Mouse (Mus musculus): Measurements from ENCODE around the gene Zyg11b.

Gene Zyg11b

GRCm38 (mm10) chr4:108300670-108301373, at the start of gene Zyg11b:
TSS of gene Zyg11b (minus strand) at chr4:108301096.
- DNase-seq (ENCODE audit: low read depth, low spot score), result peak; percentile 90

- no peak for DNase-seq (ENCODE audit: low read depth, low spot score)
Observed at GRCm38 (mm10) chr4:108349836-108350547, 49.1 kb upstream of the Zyg11b start.

GRCm38 (mm10) chr4:108349064-108349463, 48.2 kb upstream of the Zyg11b start:
- no peak for DNase-seq (ENCODE audit: low read depth, low spot score)

GRCm38 (mm10) chr4:108348256-108348875, 47.5 kb upstream of the Zyg11b start:
- DNase-seq (ENCODE audit: low read depth, low spot score), result no peak

- DNase-seq (ENCODE audit: low read depth, low spot score), result no peak
Observed at GRCm38 (mm10) chr4:108347111-108347510, 46.2 kb upstream of the Zyg11b start.

- DNase-seq (ENCODE audit: low read depth, low spot score), result no peak
Observed at GRCm38 (mm10) chr4:108345826-108346225, 44.9 kb upstream of the Zyg11b start.

GRCm38 (mm10) chr4:108344631-108345083, 43.8 kb upstream of the Zyg11b start:
- no peak for DNase-seq (ENCODE audit: low read depth, low spot score)

- peak; percentile 66 for DNase-seq (ENCODE audit: low read depth, low spot score)
Observed at GRCm38 (mm10) chr4:108339277-108339690, 38.4 kb upstream of the Zyg11b start.

- DNase-seq (ENCODE audit: low read depth, low spot score), result peak; percentile 86
Observed at GRCm38 (mm10) chr4:108338811-108339210, 37.9 kb upstream of the Zyg11b start.

- no peak for DNase-seq (ENCODE audit: low read depth, low spot score)
Observed at GRCm38 (mm10) chr4:108338321-108338733, 37.4 kb upstream of the Zyg11b start.

- no peak for DNase-seq (ENCODE audit: low read depth, low spot score)
Observed at GRCm38 (mm10) chr4:108337817-108338216, 36.9 kb upstream of the Zyg11b start.

GRCm38 (mm10) chr4:108336765-108337164, 35.9 kb upstream of the Zyg11b start:
- no peak for DNase-seq (ENCODE audit: low read depth, low spot score)

- DNase-seq (ENCODE audit: low read depth, low spot score), result no peak
Observed at GRCm38 (mm10) chr4:108335413-108335812, 34.5 kb upstream of the Zyg11b start.

GRCm38 (mm10) chr4:108332041-108332440, 31.1 kb upstream of the Zyg11b start:
- no peak for DNase-seq (ENCODE audit: low read depth, low spot score)

GRCm38 (mm10) chr4:108329840-108330239, 28.9 kb upstream of the Zyg11b start:
- no peak for DNase-seq (ENCODE audit: low read depth, low spot score)

GRCm38 (mm10) chr4:108327730-108328484, 27.0 kb upstream of the Zyg11b start, which contains the start of gene Coa7:
TSS of gene Coa7 (plus strand) at chr4:108328140.
- peak; percentile 96 for DNase-seq (ENCODE audit: low read depth, low spot score)

GRCm38 (mm10) chr4:108327071-108327579, 26.2 kb upstream of the Zyg11b start:
- DNase-seq (ENCODE audit: low read depth, low spot score), result peak; percentile 60

GRCm38 (mm10) chr4:108323588-108323987, 22.7 kb upstream of the Zyg11b start:
- DNase-seq (ENCODE audit: low read depth, low spot score), result no peak

- no peak for DNase-seq (ENCODE audit: low read depth, low spot score)
Observed at GRCm38 (mm10) chr4:108320627-108321380, 19.9 kb upstream of the Zyg11b start.

GRCm38 (mm10) chr4:108319747-108320146, 18.9 kb upstream of the Zyg11b start:
- DNase-seq (ENCODE audit: low read depth, low spot score), result no peak

Data from telencephalon, adult 2 months (tissue).